Mouse (Mus musculus) CH12.LX (cell line): ENCODE measurements around the gene Zfp445.

Experiments
- CHD2 ChIP-seq: IDR thresholded peaks from 2 replicates; pipeline ENCODE4 v1.6.1; 2011; ENCODE audit warnings: low read length, improper control_type of control experiment
- CTCF ChIP-seq, 2 experiments: IDR thresholded peaks in 1 of 2; conservative IDR thresholded peaks in 1 of 2; 2 replicates each; pipeline ENCODE4 v1.5.1; 2011 to 2012; ENCODE audit warnings: low read depth in 2 of 2, low read length in 2 of 2, improper control_type of control experiment in 1 of 2, inconsistent platforms in 1 of 2, mild to moderate bottlenecking in 1 of 2, moderate library complexity in 1 of 2
- EP300 ChIP-seq: IDR thresholded peaks from 2 replicates; pipeline ENCODE4 v1.6.1; 2011; ENCODE audit warnings: low read length, improper control_type of control experiment
- JUND ChIP-seq: conservative IDR thresholded peaks from 2 replicates; pipeline ENCODE4 v1.6.1; 2011; ENCODE audit warnings: low read depth, low read length, improper control_type of control experiment
- MAX ChIP-seq: IDR thresholded peaks from 2 replicates; pipeline ENCODE4 v1.6.1; 2011; ENCODE audit warnings: low read length, improper control_type of control experiment
- NRF1 ChIP-seq: IDR thresholded peaks from 2 replicates; pipeline ENCODE4 v1.6.1; 2014; ENCODE audit warnings: low read depth, mild to moderate bottlenecking, inconsistent platforms, low read length, improper control_type of control experiment, moderate library complexity
- PAX5 ChIP-seq: IDR thresholded peaks from 2 replicates; pipeline ENCODE4 v1.6.1; 2012; ENCODE audit warnings: low read length, inconsistent platforms, mixed read lengths
- POLR2A ChIP-seq: IDR thresholded peaks from 2 replicates; pipeline ENCODE4 v1.6.1; 2011; ENCODE audit warnings: low read depth, mild to moderate bottlenecking, improper control_type of control experiment, low read length
- RCOR1 ChIP-seq: conservative IDR thresholded peaks from 2 replicates; pipeline ENCODE4 v1.6.1; 2012; ENCODE audit warnings: low read depth, mild to moderate bottlenecking, inconsistent platforms, low read length, improper control_type of control experiment
- TCF12 ChIP-seq: IDR thresholded peaks from 2 replicates; pipeline ENCODE4 v1.6.1; 2014; ENCODE audit warnings: low read depth, mild to moderate bottlenecking, inconsistent platforms, low read length, improper control_type of control experiment
- USF1 ChIP-seq: IDR thresholded peaks from 2 replicates; pipeline ENCODE4 v1.6.1; 2014; ENCODE audit warnings: low read depth, mild to moderate bottlenecking, inconsistent platforms, low read length, improper control_type of control experiment
- USF2 ChIP-seq: conservative IDR thresholded peaks from 2 replicates; pipeline ENCODE4 v1.6.1; 2011; ENCODE audit warnings: low read depth, low read length, improper control_type of control experiment
- ZC3H11A ChIP-seq: IDR thresholded peaks from 2 replicates; pipeline ENCODE4 v1.6.1; 2012; ENCODE audit warnings: low read depth, mild to moderate bottlenecking, inconsistent platforms, low read length, improper control_type of control experiment

- TF ChIP-seq POLR2A (no peak), CHD2 (no peak), USF2 (no peak), CTCF (conservative IDR thresholded peaks at IDR 0.05 in 1 of 2, IDR thresholded peaks at IDR 0.05 in 1 of 2; ENCODE audit: low read depth in 2 of 2, low read length in 2 of 2) (no peak), RCOR1 (no peak), ZC3H11A (no peak), TCF12 (no peak), NRF1 (no peak), USF1 (no peak), EP300 (no peak), PAX5 (no peak), JUND (no peak), MAX (no peak)
These were observed 58.6 kb downstream of the Zfp445 start for GRCm38 (mm10) chr9:122807186-122807585.
